Mouse (Mus musculus) heart, postnatal 0 days (tissue): ENCODE measurements around the gene Bak1. TPM values are rescaled to one million over a fixed set of nuclear protein-coding genes. Genes with fewer than 3 reads are reported as not detected.

Experiments
- ATAC-seq: fragments of 200-750 bp; cut with Nextera tagmentation; 2 replicates; pipeline ENCODE4 v1.8.0; 2017; ENCODE audit warnings: low read depth, moderate number of reproducible peaks, moderate library complexity; ENCODE audit not compliant: insufficient read depth
- DNase-seq: peaks from one replicate; pipeline ENCODE4 v3.0.0-alpha.2; 2016; ENCODE audit warnings: low spot score
- H3K27ac ChIP-seq: fragments of 300-500 bp; sonication (generic); 2 replicates; pipeline ENCODE4 v1.5.1; 2014; ENCODE audit warnings: low read depth, mild to moderate bottlenecking
- H3K27me3 ChIP-seq: fragments of 300-500 bp; sonication (generic); 2 replicates; pipeline ENCODE4 v1.6.1; 2014; ENCODE audit warnings: low read length, mixed read lengths; ENCODE audit not compliant: control insufficient read depth, insufficient read depth
- H3K36me3 ChIP-seq: fragments of 300-500 bp; sonication (generic); replicated peaks from 2 replicates; pipeline ENCODE4 v1.6.1; 2014; ENCODE audit warnings: low read length, mixed read lengths; ENCODE audit not compliant: control insufficient read depth, insufficient read depth
- H3K4me1 ChIP-seq: fragments of 300-500 bp; sonication (generic); 2 replicates; pipeline ENCODE4 v1.6.1; 2014; ENCODE audit warnings: antibody characterized with exemption; ENCODE audit not compliant: control insufficient read depth, insufficient read depth
- H3K4me2 ChIP-seq: fragments of 300-500 bp; sonication (generic); 2 replicates; pipeline ENCODE4 v1.6.1; 2014; ENCODE audit warnings: low read depth, mild to moderate bottlenecking, low read length, moderate library complexity
- H3K4me3 ChIP-seq: fragments of 300-500 bp; sonication (generic); 2 replicates; pipeline ENCODE4 v1.5.1; 2014; ENCODE audit warnings: low read depth, low read length
- H3K9ac ChIP-seq: fragments of 300-500 bp; sonication (generic); replicated peaks from 2 replicates; pipeline ENCODE4 v1.6.1; 2014; ENCODE audit warnings: low read depth, low read length, mixed read lengths
- H3K9me3 ChIP-seq: fragments of 300-500 bp; sonication (generic); replicated peaks from 2 replicates; pipeline ENCODE4 v1.6.1; 2016; ENCODE audit warnings: low read length; ENCODE audit not compliant: control insufficient read depth
- CTCF ChIP-seq: IDR thresholded peaks from 2 replicates; pipeline ENCODE4 v1.5.1; 2016; ENCODE audit warnings: antibody characterized with exemption, control low read depth, low read depth
- EP300 ChIP-seq: IDR thresholded peaks from 2 replicates; pipeline ENCODE4 v1.6.1; 2016; ENCODE audit warnings: antibody characterized with exemption, low read depth
- WGBS: fragments of 180-500 bp; shearing (Covaris S2); extraction: QIAGEN DNeasy Blood & Tissue Kit; methylation state at CpG from one replicate; pipeline ENCODE4 v1.1.7; 2014; 5-methylcytosine and 5-hydroxymethylcytosine counted together
- polyA plus RNA-seq: library from polyadenylated mRNA; unstranded; fragments of >200 nt; fragmentation: Nextera tagmentation; extraction: Ambion mirVana; gene quantifications from 2 replicates; pipeline ENCODE4 v1.2.1, GENCODE M21; 2015
- total RNA-seq: library from RNA; depleted of rRNA; stranded (reverse); fragments of >200 nt; gene quantifications from 2 replicates; pipeline ENCODE4 v1.2.3, GENCODE M21; 2014; ENCODE audit warnings: low replicate concordance

Gene Bak1
- total and polyA plus RNA-seq, 2 experiments from 2014 or later: 4.5 to 82.4 TPM

DNA sequence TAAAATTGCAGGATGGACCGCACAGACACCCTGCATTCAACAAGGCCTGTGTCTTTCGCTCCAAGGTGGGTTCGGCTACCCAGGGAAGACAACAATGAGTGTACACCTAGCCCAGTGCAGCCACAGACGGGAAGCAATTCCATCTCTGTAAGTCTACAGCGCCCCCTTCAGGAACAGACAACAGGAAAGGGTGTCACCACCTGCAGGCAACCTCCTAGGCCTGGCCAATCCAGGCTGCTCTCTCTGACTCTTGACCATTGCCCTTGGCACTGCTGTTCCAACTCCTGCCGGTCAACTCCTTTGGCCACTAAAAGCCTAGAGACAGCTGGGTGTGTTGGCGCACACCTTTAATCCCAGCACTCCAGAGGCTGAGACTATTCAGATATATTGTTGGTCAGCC lies 27.7 kb downstream of the Bak1 start:
- Histone ChIP-seq H3K9me3 (no peaks in the 10 kb centered on the region), H3K4me3 (no peak overlapping the region), H3K27me3 (no peaks in the 10 kb centered on the region), H3K4me2 (no peak overlapping the region), H3K9ac (no peak overlapping the region), H3K4me1 (no peaks in the 10 kb centered on the region; the same call in 1 of the 2 replicates), H3K36me3 (no peaks in the 10 kb centered on the region), H3K27ac (no peak overlapping the region)
- ATAC-seq: no peak
- 75% methylated on average over 7 of the region's 7 CpGs for WGBS
- no peak for DNase-seq
- TF ChIP-seq EP300: no peak
- TF ChIP-seq CTCF: peak; percentile 10; the same call in 1 of the 2 replicates

DNA sequence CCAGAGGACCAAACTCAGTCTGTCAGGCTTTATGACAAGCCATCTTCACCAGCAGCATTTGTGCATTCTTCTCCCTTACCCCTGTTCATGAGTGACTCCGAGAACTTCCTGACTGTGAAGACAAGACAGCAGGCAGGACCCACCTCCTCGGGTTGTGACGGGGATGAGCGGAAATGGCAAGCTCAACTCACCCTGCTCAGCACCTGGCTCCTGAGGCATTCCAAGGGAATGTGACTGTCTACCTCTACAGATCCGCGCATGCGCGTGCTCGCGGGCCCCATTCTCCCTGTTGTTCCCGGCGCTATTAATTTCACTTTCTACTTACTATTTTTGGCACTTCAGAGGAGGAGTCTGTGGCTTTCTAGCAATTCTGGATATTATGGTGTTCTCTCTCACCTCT lies 28.8 kb downstream of the Bak1 start:
- ATAC-seq: no peak
- WGBS: 51% methylated on average over 12 of the region's 12 CpGs
- TF ChIP-seq CTCF: no peak
- no peak for TF ChIP-seq EP300
- Histone ChIP-seq H3K4me1 (peaks cover 7% of the 10 kb centered on the region), H3K9ac (no peak overlapping the region), H3K27ac (no peak overlapping the region), H3K27me3 (no peaks in the 10 kb centered on the region), H3K36me3 (no peaks in the 10 kb centered on the region), H3K4me3 (no peak overlapping the region), H3K4me2 (peak overlapping the region; percentile 38), H3K9me3 (no peaks in the 10 kb centered on the region)
- DNase-seq: no peak

DNA sequence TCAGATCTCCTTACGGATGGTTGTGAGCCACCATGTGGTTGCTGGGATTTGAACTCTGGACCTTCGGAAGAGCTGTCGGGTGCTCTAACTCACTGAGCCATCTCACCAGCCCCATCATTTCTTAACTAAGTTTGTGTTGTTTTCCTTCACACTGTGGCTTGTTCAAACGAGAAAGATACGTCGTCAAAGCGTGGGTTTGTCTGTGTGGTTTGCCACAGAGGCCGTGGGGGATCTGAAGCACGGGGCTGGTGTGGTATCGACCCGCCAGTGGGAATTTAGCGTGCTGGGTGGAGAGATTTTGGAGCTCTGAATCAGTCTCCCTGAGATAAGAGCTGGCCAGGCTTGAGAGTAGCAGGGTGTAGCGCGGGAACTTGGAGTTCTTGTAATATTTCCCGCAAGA lies 30.5 kb downstream of the Bak1 start:
- H3K4me1 ChIP-seq: peaks cover 17% of the 10 kb centered on the region
- H3K9me3 ChIP-seq: no peaks in the 10 kb centered on the region
- no peak overlapping the region for H3K4me3 ChIP-seq
- TF ChIP-seq EP300 (no peak), CTCF (no peak)
- no peak overlapping the region for H3K27ac ChIP-seq
- WGBS: 54% methylated on average over 15 of the region's 15 CpGs
- no peak overlapping the region for H3K9ac ChIP-seq
- no peak for ATAC-seq
- H3K36me3 ChIP-seq: no peaks in the 10 kb centered on the region
- no peak for DNase-seq
- no peaks in the 10 kb centered on the region for H3K27me3 ChIP-seq
- H3K4me2 ChIP-seq: no peak overlapping the region

DNA sequence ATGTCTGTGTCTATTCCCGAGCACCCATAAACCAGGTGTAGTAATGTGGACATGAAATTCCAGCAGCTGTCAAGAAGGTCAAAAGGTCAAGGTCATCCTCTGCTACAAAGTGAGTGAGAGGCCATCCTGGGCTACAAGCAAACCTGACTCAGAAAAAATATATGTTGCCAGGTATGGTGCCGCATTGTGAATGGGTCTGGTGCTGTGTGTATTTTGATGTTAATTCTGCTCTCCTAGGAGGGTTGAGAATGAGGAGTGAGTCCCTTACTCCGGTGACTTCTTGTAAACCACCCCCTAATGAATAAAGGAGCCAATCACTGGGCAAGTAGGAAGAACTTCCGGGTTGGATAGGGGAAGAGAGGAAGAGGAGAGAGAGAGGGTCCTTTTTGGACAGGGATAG lies 31.1 kb downstream of the Bak1 start:
- Histone ChIP-seq H3K4me1 (peaks cover 17% of the 10 kb centered on the region), H3K36me3 (no peaks in the 10 kb centered on the region), H3K27ac (no peak overlapping the region), H3K9me3 (no peaks in the 10 kb centered on the region), H3K4me2 (no peak overlapping the region), H3K9ac (no peak overlapping the region), H3K4me3 (no peak overlapping the region), H3K27me3 (no peaks in the 10 kb centered on the region)
- TF ChIP-seq CTCF (no peak), EP300 (no peak)
- DNase-seq: no peak
- ATAC-seq: no peak
- 80% methylated on average over 4 of the region's 4 CpGs for WGBS

DNA sequence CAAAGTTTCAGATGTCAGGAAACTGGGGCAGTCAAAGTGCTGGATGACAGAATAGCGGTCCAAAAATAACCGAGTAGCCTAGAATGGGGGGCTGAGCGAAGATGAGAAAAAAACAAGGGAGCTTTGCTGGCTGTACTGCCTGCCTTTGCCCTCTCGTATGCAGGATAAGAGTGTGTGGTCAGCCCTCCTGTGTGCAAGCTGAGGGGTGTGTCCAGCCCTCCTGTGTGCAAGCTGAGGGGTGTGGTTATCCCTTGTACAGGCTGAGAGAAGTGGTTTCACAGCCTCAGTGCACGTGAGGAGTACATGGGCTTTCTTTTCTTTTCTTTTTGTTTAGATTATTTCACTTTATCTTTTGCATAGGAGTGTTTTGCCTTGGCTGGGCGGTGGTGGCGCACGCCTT lies 33.2 kb downstream of the Bak1 start:
- Histone ChIP-seq H3K9me3 (no peaks in the 10 kb centered on the region), H3K4me1 (peaks cover 17% of the 10 kb centered on the region), H3K27ac (peak overlapping the region; percentile 78; the same call in 1 of the 2 replicates), H3K9ac (no peak overlapping the region), H3K4me2 (peak overlapping the region; percentile 10; the same call in 1 of the 2 replicates), H3K36me3 (no peaks in the 10 kb centered on the region), H3K4me3 (no peak overlapping the region), H3K27me3 (no peaks in the 10 kb centered on the region)
- TF ChIP-seq CTCF: no peak
- no peak for TF ChIP-seq EP300
- WGBS: 44% methylated on average over 8 of the region's 8 CpGs
- DNase-seq (peak; percentile 11), ATAC-seq (peak; percentile 50)

DNA sequence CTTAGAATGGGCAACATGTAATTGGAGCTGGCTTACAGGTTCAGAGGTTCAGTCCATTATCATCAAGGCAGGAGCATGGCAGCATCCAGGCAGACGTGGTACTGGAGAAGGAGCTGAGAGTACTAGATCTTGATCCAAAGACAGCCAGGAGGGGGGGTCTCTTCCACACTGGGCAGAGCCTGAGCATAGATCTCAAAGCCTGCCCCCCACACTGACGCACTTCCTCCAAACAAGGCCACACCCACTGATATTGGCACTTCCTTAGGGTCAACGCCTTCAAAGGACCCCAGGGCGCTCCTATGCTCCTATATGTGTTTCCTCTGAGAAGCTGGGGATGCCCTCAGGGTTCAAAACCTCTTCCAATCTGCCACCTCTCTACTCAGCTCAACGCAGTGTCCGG lies 33.8 kb downstream of the Bak1 start:
- Histone ChIP-seq H3K4me1 (peaks cover 17% of the 10 kb centered on the region), H3K27me3 (no peaks in the 10 kb centered on the region), H3K9me3 (no peaks in the 10 kb centered on the region), H3K36me3 (no peaks in the 10 kb centered on the region), H3K9ac (no peak overlapping the region), H3K27ac (peak overlapping the region; percentile 78), H3K4me2 (no peak overlapping the region; the same call in 1 of the 2 replicates), H3K4me3 (no peak overlapping the region)
- no peak for DNase-seq
- WGBS: 74% methylated on average over 6 of the region's 6 CpGs
- 0 out of 2 replicates have a peak, but pooled peaks have one; percentile 24 for ATAC-seq
- no peak for TF ChIP-seq CTCF
- no peak for TF ChIP-seq EP300
